Mouse (Mus musculus) liver, adult 2 months (tissue): ENCODE measurements at regions not wholly inside any gene's neighbourhood (a gene's known extent, or its start where the extent isn't known, plus 50 kb on each side); places are given as distances from the start of the nearest gene placed in this dataset.

ENCODE experiments used
- CTCF ChIP-seq: fragments of 200-500 bp; IDR thresholded peaks from 2 replicates; pipeline ENCODE4 v1.5.1; 2011; ENCODE audit warnings: low read depth, low read length, control low read depth
- POLR2A ChIP-seq: fragments of 200-500 bp; IDR thresholded peaks from 2 replicates; pipeline ENCODE4 v1.6.1; 2011; ENCODE audit warnings: low read length, control low read depth; ENCODE audit not compliant: insufficient read depth; ENCODE audit errors: extremely low read depth

DNA sequence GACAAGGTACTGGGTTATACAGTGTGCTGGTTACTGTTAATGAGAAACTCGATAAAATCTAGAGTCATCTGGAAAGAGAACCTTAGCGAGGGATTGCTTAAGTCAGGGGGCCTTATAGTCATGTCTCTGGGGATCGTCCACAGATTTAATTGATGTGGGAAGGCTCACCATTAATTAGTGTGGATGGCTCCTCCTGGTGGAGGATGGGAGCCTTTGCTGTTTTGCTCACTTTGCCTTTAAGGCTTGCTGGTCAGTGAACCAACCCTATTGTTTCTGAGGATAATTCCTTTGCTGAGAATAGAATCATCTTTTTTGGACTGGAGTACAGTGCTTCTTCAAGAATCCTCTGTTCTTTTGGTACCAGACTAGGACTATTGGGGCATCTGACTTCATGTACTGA lies 139.3 kb downstream of the Sec23ip start:
- no peak for TF ChIP-seq CTCF
- TF ChIP-seq POLR2A, result no peak
